Mouse (Mus musculus): Measurements from ENCODE around the gene Med7.

Gene Med7

DNA sequence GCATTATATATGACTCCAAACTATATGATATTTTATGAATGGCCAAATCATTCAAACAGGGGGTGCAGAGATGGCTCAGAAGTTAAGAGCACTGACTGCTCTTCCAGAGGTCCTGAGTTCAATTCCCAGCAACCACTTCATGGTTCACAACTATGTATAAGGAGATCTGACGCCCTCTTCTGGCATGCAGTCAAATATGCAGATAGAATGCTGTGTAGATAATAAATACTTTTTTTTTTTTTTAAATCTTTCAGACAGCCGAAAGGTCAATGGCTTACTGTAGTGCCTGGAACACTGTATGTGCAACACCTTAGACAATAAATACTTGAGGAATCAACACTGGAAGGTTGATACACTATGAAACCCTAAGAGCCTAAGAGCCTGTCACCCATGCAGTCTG, 6.6 kb upstream of the Med7 start:
- no peak for DNase-seq (ENCODE audit: low spot score)

GRCm38 (mm10) chr11:46431129-46431528, 5.6 kb upstream of the Med7 start:
- DNase-seq (ENCODE audit: low spot score), result peak; percentile 72

DNA sequence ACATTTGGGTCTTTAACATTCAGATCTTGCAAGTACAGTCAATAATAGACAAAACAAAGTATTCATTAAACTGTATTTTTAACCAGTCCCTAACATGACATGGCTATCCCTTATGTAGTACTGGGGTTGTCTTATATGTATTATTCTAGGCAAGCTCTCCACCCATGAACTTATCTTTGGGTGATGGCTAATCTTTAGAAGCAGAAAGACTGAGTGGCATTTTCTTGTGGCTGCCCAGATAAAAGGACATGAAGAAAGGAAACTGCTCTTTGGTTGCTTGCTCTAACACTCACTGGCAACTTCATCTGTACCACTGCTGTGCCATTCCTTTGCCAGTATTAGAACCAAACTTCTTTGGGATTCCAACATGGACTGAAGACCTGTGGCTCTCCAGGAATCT, 1.4 kb upstream of the Med7 start:
- no peak for DNase-seq (ENCODE audit: low spot score)

DNA sequence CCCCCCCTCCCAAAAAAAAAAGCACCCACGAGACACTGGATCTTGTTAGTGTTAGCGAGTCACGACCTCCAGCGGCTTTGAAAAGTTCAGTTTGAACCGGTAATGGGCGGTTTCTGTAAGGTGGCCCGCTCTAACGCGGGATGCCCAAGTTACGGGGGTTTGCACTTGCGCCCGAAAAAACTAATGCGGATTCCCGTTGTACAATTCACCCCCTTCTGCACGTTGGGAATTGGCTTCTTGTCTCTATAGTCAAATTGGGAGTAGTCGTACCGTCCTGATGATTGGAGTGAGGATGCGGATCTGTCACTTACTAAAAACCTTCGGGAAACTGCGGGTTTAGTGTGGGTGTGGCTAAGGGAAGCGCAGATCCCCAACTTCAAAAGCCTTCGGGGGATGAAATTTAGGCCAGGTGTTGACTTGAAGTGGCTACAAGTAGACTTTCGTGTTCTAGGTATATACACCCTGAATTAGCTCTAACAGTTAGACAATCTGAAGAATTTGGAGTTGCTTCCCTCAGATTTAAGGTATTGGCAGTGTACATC, 805 bp downstream of the Med7 start:
- DNase-seq (ENCODE audit: low spot score), result no peak

DNA sequence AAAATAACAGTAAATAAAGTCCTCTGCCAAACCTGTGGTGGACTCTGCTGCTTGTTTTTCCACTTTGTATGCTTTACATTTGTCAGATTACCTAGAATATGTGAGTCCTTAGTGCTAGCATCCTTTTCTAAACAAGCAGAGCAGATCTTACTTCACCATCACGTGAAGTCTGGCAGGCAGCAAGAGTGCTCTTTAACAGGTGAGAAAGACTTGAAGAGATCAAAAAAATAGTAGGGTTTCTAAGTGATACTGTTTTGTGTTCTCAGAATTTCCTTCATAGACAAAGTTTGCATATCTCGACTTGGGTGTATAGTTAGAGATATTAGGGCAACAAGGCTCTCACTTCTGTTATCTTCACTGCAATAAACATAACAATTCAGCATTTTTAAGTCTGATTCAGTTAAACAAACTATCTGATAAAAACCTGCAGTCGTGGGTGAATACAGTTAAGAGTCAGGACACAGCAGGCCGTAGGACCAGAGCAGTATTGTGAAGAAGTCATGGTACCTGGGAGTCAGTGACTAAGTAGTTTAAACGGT, 2.3 kb downstream of the Med7 start:
- DNase-seq (ENCODE audit: low spot score), result no peak

GRCm38 (mm10) chr11:46441774-46442173, 5.0 kb downstream of the Med7 start:
- DNase-seq (ENCODE audit: low spot score), result no peak

- no peak for DNase-seq (ENCODE audit: low spot score)
Observed at GRCm38 (mm10) chr11:46443152-46443551, 6.4 kb downstream of the Med7 start.

- no peak for DNase-seq (ENCODE audit: low spot score)
Observed at GRCm38 (mm10) chr11:46443979-46444378, 7.3 kb downstream of the Med7 start.

- DNase-seq (ENCODE audit: low spot score), result no peak
Observed at GRCm38 (mm10) chr11:46446150-46446549, 9.4 kb downstream of the Med7 start.

GRCm38 (mm10) chr11:46447644-46448484, 11.1 kb downstream of the Med7 start:
- DNase-seq (ENCODE audit: low spot score), result no peak

DNA sequence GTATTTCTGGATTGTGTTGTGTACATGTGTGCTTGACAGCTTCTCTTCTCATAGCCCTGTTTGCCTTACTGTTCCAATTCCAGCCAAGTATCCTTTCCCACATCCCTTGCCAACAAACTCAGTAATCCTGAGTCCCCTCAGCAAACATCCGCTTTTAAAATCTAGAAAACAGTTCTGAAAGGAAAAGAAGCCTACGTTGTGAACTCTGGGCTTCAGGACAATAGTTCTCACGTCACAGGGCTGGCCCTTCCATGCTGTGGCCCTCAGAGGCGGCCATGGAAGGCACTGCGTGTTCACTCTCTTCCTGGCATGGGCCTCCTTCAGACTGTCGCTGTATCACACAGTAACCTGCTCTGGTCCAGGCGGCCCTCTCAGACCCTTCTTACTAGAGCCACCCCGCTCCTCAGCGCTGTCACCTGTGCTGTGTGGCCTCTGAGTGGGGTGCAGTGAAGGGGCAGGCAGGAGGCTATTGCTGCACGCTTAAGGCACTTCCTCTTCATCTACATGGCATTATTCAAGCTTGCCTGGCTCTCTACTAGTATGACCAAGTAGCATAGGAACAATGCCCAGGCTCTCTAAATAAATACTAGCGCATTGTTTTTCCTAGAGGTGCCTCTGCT, 12.8 kb downstream of the Med7 start:
- DNase-seq (ENCODE audit: low spot score), result no peak

DNA sequence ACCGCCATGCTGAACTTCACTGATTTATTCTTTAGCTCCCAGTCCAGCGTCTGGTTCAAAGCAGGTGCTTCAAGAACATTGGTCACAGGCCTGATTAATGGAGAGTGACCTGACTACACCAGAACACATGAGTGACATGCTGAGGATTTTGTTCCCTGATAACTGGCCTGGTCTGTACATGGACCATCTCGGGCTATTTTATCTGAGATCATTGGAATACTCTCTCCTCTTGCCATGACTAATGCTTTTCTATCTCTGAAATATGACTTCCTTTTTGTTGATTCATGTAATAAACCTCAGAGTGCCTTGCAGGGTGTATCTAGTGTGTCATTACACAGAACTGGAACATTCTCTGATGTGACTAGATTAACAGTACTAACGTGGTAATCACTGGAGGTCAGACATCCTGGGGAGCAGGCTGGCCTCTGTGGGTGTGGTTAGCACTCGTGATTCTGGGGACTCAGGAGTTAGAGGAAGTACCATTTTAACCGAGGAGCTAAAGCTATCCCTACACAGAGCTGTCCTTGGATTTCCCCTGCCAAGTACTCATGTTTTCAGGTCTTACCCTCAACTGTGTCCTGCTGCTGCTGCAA, 17.8 kb downstream of the Med7 start, which contains the start of gene Havcr2:
TSS of gene Havcr2 (plus strand) at position 483 of the 593 bp plus-strand sequence.
- DNase-seq (ENCODE audit: low spot score), result no peak

- no peak for DNase-seq (ENCODE audit: low spot score)
Observed at GRCm38 (mm10) chr11:46459960-46460359, 23.2 kb downstream of the Med7 start.

GRCm38 (mm10) chr11:46461362-46461761, 24.6 kb downstream of the Med7 start:
- no peak for DNase-seq (ENCODE audit: low spot score)

- no peak for DNase-seq (ENCODE audit: low spot score)
Observed at GRCm38 (mm10) chr11:46461931-46462330, 25.2 kb downstream of the Med7 start.

DNA sequence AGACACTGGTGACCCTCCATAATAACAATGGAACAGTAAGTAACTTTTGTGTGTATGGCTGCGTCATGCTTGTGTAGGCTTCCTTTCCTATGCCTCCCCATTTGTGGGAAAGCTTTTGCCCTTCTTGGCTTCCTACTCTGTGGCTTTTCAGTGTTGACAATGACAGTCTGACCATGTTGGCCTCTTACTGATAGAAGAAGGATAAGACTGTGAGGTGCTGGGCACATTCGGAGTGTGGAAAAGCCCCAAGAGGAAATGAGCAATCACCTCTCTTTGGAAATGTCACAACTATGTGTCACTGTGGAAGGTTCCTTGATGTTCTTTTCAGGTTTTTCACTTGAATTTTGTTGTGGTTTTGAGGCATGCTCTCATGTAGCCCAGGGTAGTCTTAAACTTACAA, 30.2 kb downstream of the Med7 start:
- no peak for DNase-seq (ENCODE audit: low spot score)

- no peak for DNase-seq (ENCODE audit: low spot score)
Observed at GRCm38 (mm10) chr11:46474220-46474619, 37.5 kb downstream of the Med7 start.

- DNase-seq (ENCODE audit: low spot score), result no peak
Observed at GRCm38 (mm10) chr11:46479311-46479710, 42.6 kb downstream of the Med7 start.

DNA sequence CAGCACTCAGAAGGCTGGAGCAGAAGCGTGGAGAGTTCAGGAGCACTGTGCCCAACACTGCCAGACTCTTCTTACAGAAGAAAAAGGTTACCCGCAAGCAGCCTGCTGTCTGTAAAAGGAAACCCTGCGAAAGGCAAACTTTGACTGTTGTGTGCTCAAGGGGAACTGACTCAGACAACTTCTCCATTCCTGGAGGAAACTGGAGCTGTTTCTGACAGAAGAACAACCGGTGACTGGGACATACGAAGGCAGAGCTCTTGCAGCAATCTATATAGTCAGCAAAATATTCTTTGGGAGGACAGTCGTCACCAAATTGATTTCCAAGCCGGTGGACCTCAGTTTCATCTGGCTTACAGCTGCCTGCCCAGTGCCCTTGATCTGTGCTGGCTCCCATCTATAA, 43.8 kb downstream of the Med7 start:
- DNase-seq (ENCODE audit: low spot score), result no peak

- DNase-seq (ENCODE audit: low spot score), result peak; percentile 7
Observed at GRCm38 (mm10) chr11:46488231-46488630, 51.5 kb downstream of the Med7 start.

- no peak for DNase-seq (ENCODE audit: low spot score)
Observed at GRCm38 (mm10) chr11:46488650-46489049, 51.9 kb downstream of the Med7 start.
